8 mouse cellular contexts compared by ENCODE assay signal in the genomic region with DNA sequence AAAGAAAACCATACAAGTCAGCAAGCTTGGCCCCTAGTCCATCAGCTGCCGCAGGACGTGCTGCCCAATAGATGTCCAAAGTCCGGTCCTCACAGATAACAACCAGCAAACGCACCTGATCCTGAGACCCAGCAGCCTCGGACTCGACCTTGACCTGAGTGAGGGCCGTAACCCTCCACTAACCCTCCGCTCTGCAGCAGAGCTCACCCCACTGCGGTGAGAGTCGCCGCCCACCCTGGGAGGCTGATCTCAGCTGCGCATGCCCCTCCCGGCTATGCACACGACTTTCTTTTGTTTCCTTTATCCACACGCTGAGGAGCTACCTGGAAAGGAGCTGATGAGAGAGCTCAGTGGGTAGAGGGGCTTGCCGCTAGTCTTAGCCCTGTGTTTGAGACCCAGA. TPM values are rescaled to one million over a fixed set of nuclear protein-coding genes. Genes with fewer than 3 reads are reported as not detected.
DNase-seq lines count a peak whose midpoint lies in the region; ATAC-seq and TF ChIP-seq lines count a peak whose summit lies in the region.

No protein-coding gene starts in this region.

- H3K4me1 ChIP-seq in lung, embryonic 14.5 days (ENCODE audit: insufficient read depth): no peaks in the 10 kb centered on the region
- peaks cover 33% of the 10 kb centered on the region for H3K4me1 ChIP-seq in forebrain, embryonic 10.5 days
- H3K4me1 ChIP-seq in limb, embryonic 15.5 days: peaks cover 26% of the 10 kb centered on the region
- H3K4me1 ChIP-seq in stomach, postnatal 0 days (replicated peaks; ENCODE audit: control insufficient read depth, insufficient read depth): no peaks in the 10 kb centered on the region

- H3K9me3 ChIP-seq in lung, embryonic 14.5 days (ENCODE audit: low read depth, low read length): no peaks in the 10 kb centered on the region
- H3K9me3 ChIP-seq in forebrain, embryonic 10.5 days: peaks cover 11% of the 10 kb centered on the region
- H3K9me3 ChIP-seq in limb, embryonic 15.5 days: no peaks in the 10 kb centered on the region
- H3K9me3 ChIP-seq in stomach, postnatal 0 days (ENCODE audit: control insufficient read depth, low read length): no peaks in the 10 kb centered on the region

- peak overlapping the region; percentile 29 for H3K4me3 ChIP-seq in lung, embryonic 14.5 days (ENCODE audit: low read depth, low read length)
- H3K4me3 ChIP-seq in forebrain, embryonic 10.5 days: peak overlapping the region; percentile 39
- peak overlapping the region; percentile 27 for H3K4me3 ChIP-seq in limb, embryonic 15.5 days
- H3K4me3 ChIP-seq in stomach, postnatal 0 days (ENCODE audit: low read depth, low read length): peak overlapping the region; percentile 35

- H3K36me3 ChIP-seq in lung, embryonic 14.5 days (ENCODE audit: insufficient read depth): peaks cover 37% of the 10 kb centered on the region
- peaks cover 36% of the 10 kb centered on the region for H3K36me3 ChIP-seq in forebrain, embryonic 10.5 days (replicated peaks)
- H3K36me3 ChIP-seq in limb, embryonic 15.5 days: peaks cover 38% of the 10 kb centered on the region
- H3K36me3 ChIP-seq in stomach, postnatal 0 days (ENCODE audit: control insufficient read depth, insufficient read depth, low read length): peaks cover 4% of the 10 kb centered on the region; the same call in 1 of the 2 replicates

- WGBS in lung, embryonic 14.5 days: 14% methylated on average over 16 of the region's 16 CpGs
- 13% methylated on average over 16 of the region's 16 CpGs for WGBS in forebrain, embryonic 10.5 days
- 14% methylated on average over 16 of the region's 16 CpGs for whole genome bisulfite sequencing in limb, embryonic 15.5 days
- WGBS in stomach, postnatal 0 days: 13% methylated on average over 16 of the region's 16 CpGs

- TF ChIP-seq EP300 in stomach, postnatal 0 days (optimal IDR thresholded peaks at IDR 0.05): no peak

- 0 out of 2 replicates have a peak overlapping the region, but pooled peaks have one; percentile 36 for H3K27ac ChIP-seq in lung, embryonic 14.5 days (ENCODE audit: low read depth)
- H3K27ac ChIP-seq in forebrain, embryonic 10.5 days: peak overlapping the region; percentile 77
- H3K27ac ChIP-seq in limb, embryonic 15.5 days: no peak overlapping the region; the same call in 1 of the 2 replicates
- H3K27ac ChIP-seq in stomach, postnatal 0 days (replicated peaks): no peak overlapping the region

- H3K27me3 ChIP-seq in lung, embryonic 14.5 days (ENCODE audit: insufficient read depth, low read length): no peaks in the 10 kb centered on the region
- H3K27me3 ChIP-seq in forebrain, embryonic 10.5 days (ENCODE audit: poor library complexity, severe bottlenecking): peaks cover 50% of the 10 kb centered on the region
- H3K27me3 ChIP-seq in limb, embryonic 15.5 days: no peaks in the 10 kb centered on the region
- no peaks in the 10 kb centered on the region for H3K27me3 ChIP-seq in stomach, postnatal 0 days (ENCODE audit: control insufficient read depth, insufficient read depth, low read length)

- DNase-seq in lung, embryonic 14.5 days: peak; percentile 65
- DNase-seq in lung, postnatal 10 days: no peak
- peak; percentile 42 for DNase-seq in forebrain, embryonic 10.5 days (ENCODE audit: extremely low spot score, low spot score)
- peak; percentile 67 for DNase-seq in stomach, postnatal 0 days (ENCODE audit: low spot score)
- no peak for DNase-seq in adrenal gland, postnatal 10 days
- DNase-seq in left cerebral cortex, adult 8-10 months (ENCODE audit: low spot score in 2 of 2): no peak
- DNase-seq in testis, postnatal 14 days (ENCODE audit: low spot score): no peak

- no peak for TF ChIP-seq CTCF in lung, embryonic 14.5 days (IDR thresholded peaks at IDR 0.05; ENCODE audit: low read depth)
- TF ChIP-seq CTCF in stomach, postnatal 0 days (IDR thresholded peaks at IDR 0.05; ENCODE audit: low read depth): no peak

- H3K9ac ChIP-seq in lung, embryonic 14.5 days: peak overlapping the region; percentile 52
- 0 out of 2 replicates have a peak overlapping the region, but pooled peaks have one; percentile 5 for H3K9ac ChIP-seq in limb, embryonic 15.5 days
- peak overlapping the region; percentile 47; the same call in 1 of the 2 replicates for H3K9ac ChIP-seq in stomach, postnatal 0 days (ENCODE audit: low read length)

- peak overlapping the region; percentile 62 for H3K4me2 ChIP-seq in lung, embryonic 14.5 days
- H3K4me2 ChIP-seq in limb, embryonic 15.5 days: peak overlapping the region; percentile 45
- H3K4me2 ChIP-seq in stomach, postnatal 0 days (replicated peaks; ENCODE audit: low read depth): peak overlapping the region; percentile 57

- ATAC-seq in lung, embryonic 14.5 days (ENCODE audit: insufficient read depth): peak; percentile 38
- ATAC-seq in limb, embryonic 15.5 days (ENCODE audit: insufficient number of reproducible peaks, low FRiP score, low TSS enrichment, low read depth): no peak
- peak; percentile 16; the same call in 1 of the 2 replicates for ATAC-seq in stomach, postnatal 0 days (ENCODE audit: low FRiP score, low TSS enrichment)

RNA-seq across cellular contexts. Expression of gene Keap1, which starts 11.8 kb away (rescaled TPM):
- polyA plus RNA-seq in lung, embryonic 14.5 days (2014; fragmentation: Nextera tagmentation; extraction: Ambion mirVana): 42.8 and 44.6 TPM in 2 replicates
- 46.7 and 48.6 TPM in 2 replicates for polyA plus RNA-seq in forebrain, embryonic 10.5 days (2016; fragmentation: Nextera tagmentation; extraction: Ambion mirVana)
- 77.7 and 78.6 TPM in 2 replicates for polyA plus RNA-seq in limb, embryonic 15.5 days (2015; fragmentation: Nextera tagmentation; extraction: Ambion mirVana)
- polyA plus RNA-seq in stomach, postnatal 0 days (2015; fragmentation: Nextera tagmentation; extraction: Ambion mirVana): 37.2 and 40.8 TPM in 2 replicates
- 10 to 100 TPM; 39.4 to 45.8 TPM for total RNA-seq in adrenal gland, postnatal 10 days (2021)
- 10 to 100 TPM; 57.8 to 68.8 (median 59.9) TPM for total RNA-seq in left cerebral cortex, adult 8-10 months (2022)

RNA-seq across cellular contexts. Expression of gene S1pr5, which starts 20.9 kb away (rescaled TPM):
- polyA plus RNA-seq in lung, embryonic 14.5 days (2014; fragmentation: Nextera tagmentation; extraction: Ambion mirVana): not detected in 2 replicates
- polyA plus RNA-seq in forebrain, embryonic 10.5 days (2016; fragmentation: Nextera tagmentation; extraction: Ambion mirVana): 0.07 and 0.10 TPM in 2 replicates
- 6.2 and 6.3 TPM in 2 replicates for polyA plus RNA-seq in limb, embryonic 15.5 days (2015; fragmentation: Nextera tagmentation; extraction: Ambion mirVana)
- 4.7 and 5.0 TPM in 2 replicates for polyA plus RNA-seq in stomach, postnatal 0 days (2015; fragmentation: Nextera tagmentation; extraction: Ambion mirVana)
- total RNA-seq in adrenal gland, postnatal 10 days (2021): 1 to 10 TPM; 1.4 to 1.7 TPM
- total RNA-seq in left cerebral cortex, adult 8-10 months (2022): 10 to 100 TPM; 14.8 to 20.5 (median 16.8) TPM

RNA-seq across cellular contexts. Expression of gene Atg4d, which starts 37.8 kb away (rescaled TPM):
- polyA plus RNA-seq in lung, embryonic 14.5 days (2014; fragmentation: Nextera tagmentation; extraction: Ambion mirVana): 33.7 and 34.7 TPM in 2 replicates
- 45.2 and 48.5 TPM in 2 replicates for polyA plus RNA-seq in forebrain, embryonic 10.5 days (2016; fragmentation: Nextera tagmentation; extraction: Ambion mirVana)
- 40.8 and 44.2 TPM in 2 replicates for polyA plus RNA-seq in limb, embryonic 15.5 days (2015; fragmentation: Nextera tagmentation; extraction: Ambion mirVana)
- polyA plus RNA-seq in stomach, postnatal 0 days (2015; fragmentation: Nextera tagmentation; extraction: Ambion mirVana): 38.6 and 41.7 TPM in 2 replicates
- total RNA-seq in adrenal gland, postnatal 10 days (2021): 10 to 100 TPM; 45.4 to 48.1 TPM
- 10 to 100 TPM; 35.3 to 48.7 (median 39.7) TPM for total RNA-seq in left cerebral cortex, adult 8-10 months (2022)

Comparison
In these comparisons a context has a peak if more than half of its experiments do, and no peak if none do; other contexts are left out.
1. DNase-seq: peak in lung, embryonic 14.5 days (single experiment), forebrain, embryonic 10.5 days (single experiment) and stomach, postnatal 0 days (single experiment); none in lung, postnatal 10 days (single experiment), adrenal gland, postnatal 10 days (single experiment), left cerebral cortex, adult 8-10 months (0 of 2) and testis, postnatal 14 days (single experiment).
2. H3K27ac ChIP-seq: peak in lung, embryonic 14.5 days (single experiment) and forebrain, embryonic 10.5 days (single experiment); none in limb, embryonic 15.5 days (single experiment) and stomach, postnatal 0 days (single experiment).
3. Peak in every context shown above with its lines, with median percentiles within 50 percentile points of each other: H3K4me2 ChIP-seq, H3K4me3 ChIP-seq and H3K9ac ChIP-seq.